Mouse (Mus musculus): Measurements from ENCODE around the gene Tmem170b. TPM values are rescaled to one million over a fixed set of nuclear protein-coding genes. Genes with fewer than 3 reads are reported as not detected.
A peak's percentile ranks its signal among the peaks of the same experiment; 100 is the strongest.

Tmem170b gene
- polyA plus RNA-seq (2012; rRNA removed) = 5.4 and 6.6 TPM in 2 replicates

GRCm38 (mm10) chr13:41605099-41606010, at the start of gene Tmem170b:
TSS of gene Tmem170b (plus strand) at chr13:41605907.
- no peak for TF ChIP-seq CTCF (IDR thresholded peaks at IDR 0.05; ENCODE audit: insufficient read depth, low read length)
- peak; percentile 88; the same call in 1 of the 2 replicates for TF ChIP-seq POLR2A (IDR thresholded peaks at IDR 0.05; ENCODE audit: borderline replicate concordance, extremely low read depth, low read depth, low read length)
- peak; percentile 93 for DNase-seq
- Histone ChIP-seq H3K4me1 (ENCODE audit: control insufficient read depth, insufficient read depth, low read length) (no peaks in the 10 kb centered on the region; the same call in 1 of the 2 replicates), H3K4me3 (replicated peaks; ENCODE audit: extremely low read depth, low read depth, low read length) (peak within 1 kb of the TSS; percentile 75)
- WGBS = under 1% methylated on average over 79 of the region's 87 CpGs

GRCm38 (mm10) chr13:41561024-41561423, 44.7 kb upstream of the Tmem170b start:
- Histone ChIP-seq H3K4me3 (replicated peaks; ENCODE audit: extremely low read depth, low read depth, low read length) (no peak overlapping the region), H3K4me1 (ENCODE audit: control insufficient read depth, insufficient read depth, low read length) (peaks cover 2% of the 10 kb centered on the region; the same call in 1 of the 2 replicates)
- DNase-seq = no peak
- WGBS = 78% methylated on average over 4 of the region's 4 CpGs
- TF ChIP-seq POLR2A (IDR thresholded peaks at IDR 0.05; ENCODE audit: borderline replicate concordance, extremely low read depth, low read depth, low read length) (no peak), CTCF (IDR thresholded peaks at IDR 0.05; ENCODE audit: insufficient read depth, low read length) (no peak)

GRCm38 (mm10) chr13:41568421-41568820, 37.3 kb upstream of the Tmem170b start:
- DNase-seq = no peak
- 80% methylated on average over 3 of the region's 3 CpGs for WGBS
- TF ChIP-seq CTCF (IDR thresholded peaks at IDR 0.05; ENCODE audit: insufficient read depth, low read length) = no peak
- Histone ChIP-seq H3K4me1 (ENCODE audit: control insufficient read depth, insufficient read depth, low read length) (peaks cover 4% of the 10 kb centered on the region), H3K4me3 (replicated peaks; ENCODE audit: extremely low read depth, low read depth, low read length) (no peak overlapping the region)

GRCm38 (mm10) chr13:41568926-41569325, 36.8 kb upstream of the Tmem170b start:
- no peak for DNase-seq
- H3K4me3 ChIP-seq (replicated peaks; ENCODE audit: extremely low read depth, low read depth, low read length) = no peak overlapping the region
- no peak for TF ChIP-seq CTCF (IDR thresholded peaks at IDR 0.05; ENCODE audit: insufficient read depth, low read length)
- TF ChIP-seq POLR2A (IDR thresholded peaks at IDR 0.05; ENCODE audit: borderline replicate concordance, extremely low read depth, low read depth, low read length) = no peak
- 54% methylated on average over 8 of the region's 8 CpGs for WGBS
- H3K4me1 ChIP-seq (ENCODE audit: control insufficient read depth, insufficient read depth, low read length) = peaks cover 4% of the 10 kb centered on the region

- H3K4me1 ChIP-seq (ENCODE audit: control insufficient read depth, insufficient read depth, low read length) = peaks cover 4% of the 10 kb centered on the region
- no peak for DNase-seq
- WGBS = 38% methylated on average over 3 of the region's 3 CpGs
- no peak overlapping the region for H3K4me3 ChIP-seq (replicated peaks; ENCODE audit: extremely low read depth, low read depth, low read length)
- no peak for TF ChIP-seq CTCF (IDR thresholded peaks at IDR 0.05; ENCODE audit: insufficient read depth, low read length)
- no peak for TF ChIP-seq POLR2A (IDR thresholded peaks at IDR 0.05; ENCODE audit: borderline replicate concordance, extremely low read depth, low read depth, low read length)
These were observed 35.9 kb upstream of the Tmem170b start for GRCm38 (mm10) chr13:41569776-41570175.

- peaks cover 4% of the 10 kb centered on the region for H3K4me1 ChIP-seq (ENCODE audit: control insufficient read depth, insufficient read depth, low read length)
- peak; percentile 53 for DNase-seq
- WGBS = 59% methylated on average over 13 of the region's 13 CpGs
- H3K4me3 ChIP-seq (replicated peaks; ENCODE audit: extremely low read depth, low read depth, low read length) = no peak overlapping the region
- no peak for TF ChIP-seq POLR2A (IDR thresholded peaks at IDR 0.05; ENCODE audit: borderline replicate concordance, extremely low read depth, low read depth, low read length)
- TF ChIP-seq CTCF (IDR thresholded peaks at IDR 0.05; ENCODE audit: insufficient read depth, low read length) = peak; percentile 35; the same call in 1 of the 2 replicates
These were observed 34.0 kb upstream of the Tmem170b start for GRCm38 (mm10) chr13:41571368-41572350.

GRCm38 (mm10) chr13:41572351-41572735, 33.4 kb upstream of the Tmem170b start:
- DNase-seq = no peak
- TF ChIP-seq POLR2A (IDR thresholded peaks at IDR 0.05; ENCODE audit: borderline replicate concordance, extremely low read depth, low read depth, low read length) = no peak
- peaks cover 4% of the 10 kb centered on the region for H3K4me1 ChIP-seq (ENCODE audit: control insufficient read depth, insufficient read depth, low read length)
- H3K4me3 ChIP-seq (replicated peaks; ENCODE audit: extremely low read depth, low read depth, low read length) = no peak overlapping the region
- WGBS = 43% methylated on average over 4 of the region's 4 CpGs

GRCm38 (mm10) chr13:41573126-41573846, 32.4 kb upstream of the Tmem170b start:
- WGBS = 52% methylated on average over 4 of the region's 4 CpGs
- Histone ChIP-seq H3K4me3 (replicated peaks; ENCODE audit: extremely low read depth, low read depth, low read length) (no peak overlapping the region), H3K4me1 (ENCODE audit: control insufficient read depth, insufficient read depth, low read length) (peaks cover 4% of the 10 kb centered on the region)
- no peak for DNase-seq
- TF ChIP-seq CTCF (IDR thresholded peaks at IDR 0.05; ENCODE audit: insufficient read depth, low read length) = no peak
- TF ChIP-seq POLR2A (IDR thresholded peaks at IDR 0.05; ENCODE audit: borderline replicate concordance, extremely low read depth, low read depth, low read length) = no peak

GRCm38 (mm10) chr13:41581058-41581457, 24.6 kb upstream of the Tmem170b start:
- no peak for TF ChIP-seq POLR2A (IDR thresholded peaks at IDR 0.05; ENCODE audit: borderline replicate concordance, extremely low read depth, low read depth, low read length)
- no peak for TF ChIP-seq CTCF (IDR thresholded peaks at IDR 0.05; ENCODE audit: insufficient read depth, low read length)
- no peak for DNase-seq
- Histone ChIP-seq H3K4me1 (ENCODE audit: control insufficient read depth, insufficient read depth, low read length) (peaks cover 5% of the 10 kb centered on the region), H3K4me3 (replicated peaks; ENCODE audit: extremely low read depth, low read depth, low read length) (no peak overlapping the region)
- 55% methylated on average over 4 of the region's 4 CpGs for WGBS

Data from lung, adult 2 months (tissue).